Mouse (Mus musculus): ENCODE measurements around the gene BC048671. TPM values are rescaled to one million over a fixed set of nuclear protein-coding genes. Genes with fewer than 3 reads are reported as not detected.

BC048671 gene
- not detected in 2 replicates for polyA plus RNA-seq (2016; fragmentation: Nextera tagmentation; extraction: Ambion mirVana)

DNA sequence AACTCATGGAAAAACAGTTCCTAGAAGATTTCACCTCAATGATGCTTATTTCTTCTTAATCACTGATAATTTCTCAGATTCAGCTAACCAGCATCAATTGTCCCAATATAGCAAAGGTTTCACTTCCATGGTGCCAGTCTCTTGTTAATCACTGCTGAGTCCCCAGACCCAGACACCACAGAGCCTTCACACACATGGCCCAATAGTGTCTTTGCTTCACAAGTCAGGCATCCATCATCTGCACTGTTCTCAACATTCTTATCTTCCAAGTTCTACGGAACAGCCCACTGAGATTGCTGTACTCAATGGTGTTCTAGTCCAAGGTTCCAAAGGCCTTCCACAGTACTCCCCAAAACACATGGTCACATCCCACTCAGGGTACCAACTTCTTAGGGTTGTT is at the start of gene BC048671:
Gene BC048671, plus strand, starts transcription at position 301 of the 400 bp plus-strand sequence.
- Histone ChIP-seq H3K36me3 (no peaks in the 10 kb centered on the region), H3K9me3 (peaks cover 2% of the 10 kb centered on the region; the same call in 1 of the 2 replicates), H3K9ac (no peak within 1 kb of the TSS), H3K4me2 (replicated peaks) (no peak within 1 kb of the TSS), H3K4me1 (no peaks in the 10 kb centered on the region), H3K27ac (no peak within 1 kb of the TSS), H3K4me3 (no peak within 1 kb of the TSS), H3K27me3 (no peaks in the 10 kb centered on the region)
- WGBS = 92% methylated on average over 1 of the region's 1 CpGs
- no peak for ATAC-seq (ENCODE audit: insufficient number of reproducible peaks, insufficient read depth, low FRiP score, low TSS enrichment)

DNA sequence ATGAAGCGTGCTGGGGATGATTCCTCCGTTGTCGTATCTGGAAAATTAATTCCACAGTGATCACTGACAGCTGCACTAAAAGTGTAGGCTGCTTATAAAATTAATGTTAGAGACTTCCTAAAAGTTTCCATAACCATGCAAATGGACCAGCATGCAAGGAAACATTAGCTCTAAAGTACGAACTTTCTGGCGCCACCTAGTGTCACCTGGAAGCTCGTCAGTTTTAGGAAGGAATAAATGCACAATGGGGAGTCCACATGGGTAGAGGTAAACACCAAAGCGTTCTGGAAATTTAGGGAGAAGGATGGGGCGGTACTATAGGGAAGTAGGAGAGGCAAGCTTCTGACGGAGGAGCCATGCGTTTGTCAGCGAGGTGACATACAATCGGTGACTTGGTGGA is 12.8 kb upstream of the BC048671 start:
- no peak for ATAC-seq (ENCODE audit: insufficient number of reproducible peaks, insufficient read depth, low FRiP score, low TSS enrichment)
- 56% methylated on average over 12 of the region's 12 CpGs for WGBS
- Histone ChIP-seq H3K4me1 (no peaks in the 10 kb centered on the region), H3K9ac (no peak overlapping the region), H3K9me3 (0 out of 2 replicates have a peak, but pooled peaks cover 4% of the 10 kb centered on the region), H3K27me3 (no peaks in the 10 kb centered on the region), H3K27ac (no peak overlapping the region), H3K4me3 (no peak overlapping the region), H3K4me2 (replicated peaks) (no peak overlapping the region), H3K36me3 (no peaks in the 10 kb centered on the region)

DNA sequence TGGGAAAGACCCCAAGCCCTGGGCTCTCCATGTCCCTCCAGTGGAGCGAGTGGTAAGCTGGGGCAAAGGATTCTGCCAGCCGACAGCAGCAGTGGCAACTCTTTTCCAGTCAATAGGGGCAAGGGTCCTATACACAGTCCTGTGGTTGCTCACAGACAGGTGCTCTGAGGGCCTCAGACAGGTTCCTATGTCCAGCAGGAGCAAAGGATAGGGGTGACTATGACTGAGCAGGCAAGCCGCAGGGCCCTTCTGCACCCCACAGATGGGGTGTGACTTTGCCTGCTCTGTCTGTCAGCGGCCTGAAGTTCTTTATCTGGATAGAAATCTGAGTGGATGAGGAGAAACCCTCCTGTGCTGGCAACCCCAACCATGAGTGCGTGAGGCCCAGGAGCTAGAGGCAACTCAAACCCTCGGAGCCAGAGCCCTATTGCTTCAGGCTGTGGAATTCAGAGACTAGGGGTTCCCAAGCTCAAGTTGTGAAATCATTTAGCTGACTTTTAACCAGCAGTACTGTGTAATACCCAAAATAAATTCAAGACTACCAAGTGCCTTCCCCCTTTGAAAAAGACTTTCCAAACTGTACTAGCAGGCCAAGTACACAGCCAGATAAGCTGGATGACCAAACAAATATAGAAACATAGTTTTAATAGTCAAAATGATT is 5.4 kb downstream of the BC048671 start:
- Histone ChIP-seq H3K27ac (no peak overlapping the region), H3K4me3 (no peak overlapping the region), H3K27me3 (no peaks in the 10 kb centered on the region; the same call in 1 of the 2 replicates), H3K9me3 (peaks cover 13% of the 10 kb centered on the region; the same call in 1 of the 2 replicates), H3K9ac (no peak overlapping the region), H3K36me3 (no peaks in the 10 kb centered on the region), H3K4me1 (no peaks in the 10 kb centered on the region), H3K4me2 (replicated peaks) (no peak overlapping the region)
- no peak for ATAC-seq (ENCODE audit: insufficient number of reproducible peaks, insufficient read depth, low FRiP score, low TSS enrichment)
- WGBS = 82% methylated on average over 6 of the region's 6 CpGs

DNA sequence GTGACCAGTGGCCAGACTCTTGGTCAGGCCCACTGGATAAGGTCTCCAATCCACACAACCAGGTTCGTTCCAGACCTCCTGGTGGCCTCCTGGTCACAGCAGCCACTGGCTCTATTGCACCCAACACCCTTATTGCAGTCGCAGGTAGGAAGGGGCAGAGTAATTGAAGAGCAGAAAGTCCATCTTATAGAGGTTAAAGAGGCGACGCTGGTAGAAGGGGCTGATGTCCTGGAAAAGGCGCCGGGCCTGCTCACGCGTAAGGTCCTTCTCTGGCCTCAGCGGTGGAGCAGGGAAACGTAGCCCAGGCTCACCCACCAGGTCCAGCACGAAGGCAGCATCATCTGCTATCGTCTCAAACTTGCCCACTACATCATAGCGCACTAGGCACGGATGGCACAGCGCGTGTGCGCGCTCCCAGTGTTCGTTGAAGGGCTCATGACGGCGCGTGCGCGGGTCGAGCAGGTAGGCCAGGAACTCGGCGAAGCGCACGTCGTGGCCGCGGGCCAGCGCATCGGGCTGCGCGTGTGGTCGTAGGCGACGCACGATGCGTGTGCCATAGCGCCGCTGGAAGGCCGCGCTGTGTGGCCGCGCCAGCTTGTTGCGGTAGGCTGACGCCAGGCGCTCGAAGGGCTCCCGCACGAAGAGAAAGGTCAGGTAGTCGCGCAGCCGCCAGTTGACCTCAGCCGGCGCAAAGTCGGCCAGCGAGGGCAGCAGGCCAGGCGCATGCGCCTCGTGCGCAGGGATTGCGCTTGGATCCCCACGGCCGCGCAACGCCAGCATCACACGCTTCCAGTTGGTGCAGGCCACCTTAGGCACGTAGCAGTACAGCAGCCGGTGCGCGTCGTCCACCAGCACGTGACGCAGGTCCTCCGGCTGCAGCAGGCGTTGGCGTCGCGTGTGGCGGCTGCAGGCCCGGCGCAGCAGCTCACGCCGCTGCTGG is 8.1 kb downstream of the BC048671 start:
- Histone ChIP-seq H3K9me3 (peaks cover 13% of the 10 kb centered on the region; the same call in 1 of the 2 replicates), H3K27me3 (no peaks in the 10 kb centered on the region; the same call in 1 of the 2 replicates), H3K4me3 (no peak overlapping the region), H3K4me2 (replicated peaks) (no peak overlapping the region), H3K4me1 (no peaks in the 10 kb centered on the region), H3K36me3 (no peaks in the 10 kb centered on the region), H3K27ac (no peak overlapping the region), H3K9ac (no peak overlapping the region)
- no peak for ATAC-seq (ENCODE audit: insufficient number of reproducible peaks, insufficient read depth, low FRiP score, low TSS enrichment)
- WGBS = 86% methylated on average over 87 of the region's 87 CpGs

DNA sequence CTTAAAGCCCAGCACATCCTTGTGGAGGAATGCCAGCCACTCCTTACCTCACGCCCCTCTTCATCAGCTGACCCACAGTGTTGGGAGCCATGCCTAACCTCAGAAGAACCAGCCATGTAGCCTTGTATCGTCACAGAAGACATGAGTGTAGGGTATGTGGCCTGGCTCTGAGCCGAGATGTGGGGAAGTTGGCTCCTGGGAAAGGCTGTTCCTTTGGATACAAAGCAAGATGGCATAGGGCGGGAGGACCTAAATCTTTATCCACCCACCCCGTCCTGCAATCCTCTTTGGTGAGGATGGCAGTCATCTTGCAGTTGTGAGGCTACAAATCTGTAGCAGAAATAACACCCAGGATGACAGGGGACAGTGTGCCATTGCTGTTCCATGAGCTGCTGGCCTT is 14.9 kb downstream of the BC048671 start:
- ATAC-seq (ENCODE audit: insufficient number of reproducible peaks, insufficient read depth, low FRiP score, low TSS enrichment) = no peak
- H3K36me3 ChIP-seq = no peaks in the 10 kb centered on the region

DNA sequence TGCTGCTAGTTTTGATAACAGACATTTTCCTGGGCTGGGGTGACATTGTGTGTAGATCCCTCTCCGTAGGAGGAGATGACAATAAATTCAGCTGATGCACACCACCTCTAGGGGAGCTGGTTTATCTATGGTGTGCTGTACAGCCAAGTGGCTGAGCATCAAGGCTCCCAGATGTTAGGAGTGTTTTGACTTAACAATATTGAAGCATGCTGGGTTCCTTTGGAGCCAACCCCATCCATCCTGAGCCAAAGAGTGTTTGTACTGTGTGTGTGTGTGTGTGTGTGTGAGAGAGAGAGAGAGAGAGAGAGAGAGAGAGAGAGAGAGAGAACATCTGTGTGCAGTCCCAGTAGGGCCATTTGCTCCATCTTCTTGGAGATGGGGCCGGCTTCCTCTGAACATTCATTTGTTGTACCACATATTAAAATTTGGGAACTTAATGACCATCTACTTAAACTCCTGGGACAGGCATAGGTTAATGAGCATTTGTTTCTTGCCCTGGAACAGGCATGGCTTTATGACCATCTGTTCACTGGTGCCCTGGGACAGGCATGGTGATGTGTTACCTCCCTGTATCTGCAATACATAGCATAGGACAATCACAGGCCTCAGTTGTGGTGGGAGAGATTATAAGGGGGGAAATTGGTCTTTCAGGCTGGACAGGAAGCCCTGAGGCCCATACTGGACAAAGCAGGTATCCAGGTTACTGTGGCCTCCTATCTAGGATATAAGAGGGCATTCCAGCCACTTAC is 16.7 kb downstream of the BC048671 start:
- WGBS = 86% methylated on average over 2 of the region's 2 CpGs
- H3K27ac ChIP-seq = no peak overlapping the region
- no peak for ATAC-seq (ENCODE audit: insufficient number of reproducible peaks, insufficient read depth, low FRiP score, low TSS enrichment)
- H3K9ac ChIP-seq = no peak overlapping the region
- H3K36me3 ChIP-seq = no peaks in the 10 kb centered on the region
- H3K9me3 ChIP-seq = no peaks in the 10 kb centered on the region
- H3K4me2 ChIP-seq (replicated peaks) = no peak overlapping the region
- no peaks in the 10 kb centered on the region for H3K4me1 ChIP-seq
- no peaks in the 10 kb centered on the region for H3K27me3 ChIP-seq
- no peak overlapping the region for H3K4me3 ChIP-seq

More for the DNA sequence above, 14.9 kb downstream of the BC048671 start:
- Histone ChIP-seq H3K4me3 (no peak overlapping the region), H3K9ac (no peak overlapping the region), H3K4me1 (no peaks in the 10 kb centered on the region), H3K4me2 (replicated peaks) (no peak overlapping the region), H3K9me3 (no peaks in the 10 kb centered on the region), H3K27ac (no peak overlapping the region), H3K27me3 (no peaks in the 10 kb centered on the region)
- 85% methylated on average over 5 of the region's 5 CpGs for WGBS

DNA sequence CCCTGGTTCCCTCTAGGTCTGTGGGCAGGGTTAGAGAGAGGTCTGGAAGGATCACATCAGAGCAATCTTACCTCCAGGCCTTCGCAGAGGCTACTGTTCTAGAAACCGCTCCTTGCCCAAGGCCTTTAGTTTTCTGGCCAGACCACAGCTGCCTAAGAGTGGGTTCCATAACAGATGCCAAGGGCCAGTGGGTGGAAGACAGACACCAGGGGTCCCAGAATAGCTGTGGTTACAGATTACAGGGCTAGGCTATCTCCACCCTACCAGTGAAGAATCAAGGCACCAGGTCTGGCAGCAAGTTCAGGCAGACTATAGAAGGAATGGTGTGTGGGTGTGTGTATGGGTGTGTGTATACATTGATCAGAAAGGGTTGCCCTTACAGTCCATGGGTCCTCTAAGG is 18.0 kb downstream of the BC048671 start:
- 97% methylated on average over 2 of the region's 2 CpGs for WGBS
- Histone ChIP-seq H3K9ac (no peak overlapping the region), H3K9me3 (no peaks in the 10 kb centered on the region), H3K4me2 (replicated peaks) (no peak overlapping the region), H3K27ac (no peak overlapping the region), H3K4me1 (no peaks in the 10 kb centered on the region), H3K36me3 (no peaks in the 10 kb centered on the region), H3K4me3 (no peak overlapping the region), H3K27me3 (no peaks in the 10 kb centered on the region)
- ATAC-seq (ENCODE audit: insufficient number of reproducible peaks, insufficient read depth, low FRiP score, low TSS enrichment) = no peak

DNA sequence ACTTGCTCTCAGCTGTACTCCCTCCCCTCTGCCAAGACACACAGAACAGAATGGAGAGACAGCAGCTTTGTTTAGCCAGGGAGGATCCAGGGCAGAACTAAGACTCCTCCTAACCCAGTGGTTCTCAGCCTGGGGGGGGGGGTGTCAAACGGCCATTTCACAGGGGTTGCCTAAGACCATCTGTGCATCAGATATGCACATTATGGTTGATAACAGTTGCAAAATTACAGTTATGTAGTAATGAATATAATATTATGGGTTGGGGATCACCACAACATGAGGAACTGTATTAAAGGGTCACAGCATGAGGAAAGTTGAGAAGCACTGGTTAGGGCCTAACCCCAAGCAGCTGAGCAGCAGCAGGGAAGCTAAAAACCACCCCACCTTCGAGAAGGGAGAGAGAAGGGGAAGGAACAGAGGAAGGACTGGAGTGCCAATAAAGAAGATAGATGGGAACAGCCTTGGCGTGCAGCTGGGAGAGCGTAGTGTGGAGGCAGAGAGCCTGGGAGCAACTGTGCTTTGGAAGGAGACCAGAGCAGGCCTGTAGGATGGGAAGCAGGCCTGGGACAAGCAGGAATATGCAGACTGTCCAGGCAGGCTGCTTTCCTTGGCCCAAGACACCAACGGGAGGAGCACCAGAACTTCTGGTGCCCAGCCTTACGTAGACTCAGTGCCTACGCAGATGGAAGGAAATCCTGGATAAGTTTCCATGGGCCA is 18.6 kb downstream of the BC048671 start:
- Histone ChIP-seq H3K4me1 (no peaks in the 10 kb centered on the region; the same call in 1 of the 2 replicates), H3K27me3 (peaks cover 5% of the 10 kb centered on the region; the same call in 1 of the 2 replicates), H3K9ac (no peak overlapping the region), H3K4me2 (replicated peaks) (no peak overlapping the region), H3K36me3 (no peaks in the 10 kb centered on the region), H3K4me3 (no peak overlapping the region), H3K9me3 (no peaks in the 10 kb centered on the region), H3K27ac (no peak overlapping the region)
- WGBS = 78% methylated on average over 7 of the region's 7 CpGs
- no peak for ATAC-seq (ENCODE audit: insufficient number of reproducible peaks, insufficient read depth, low FRiP score, low TSS enrichment)

DNA sequence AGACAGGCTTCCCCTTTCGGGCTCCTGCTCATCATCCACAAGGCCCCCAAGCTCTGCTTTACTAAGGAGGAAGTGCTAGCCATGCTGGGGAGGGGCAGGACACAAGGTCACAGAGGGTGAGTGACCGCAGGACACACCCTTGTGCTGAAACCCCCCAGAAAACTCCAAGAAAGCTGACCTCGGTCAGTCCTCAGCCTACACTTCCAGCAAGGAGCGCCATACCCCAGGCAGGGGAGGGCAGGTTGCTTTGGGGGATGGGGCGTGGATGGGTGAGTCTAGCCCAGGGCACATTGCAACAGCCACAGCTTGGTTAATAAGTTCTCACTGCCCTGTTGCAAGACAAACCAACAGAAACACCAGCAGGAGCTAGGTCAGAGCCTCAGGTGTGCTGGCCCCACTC is 19.4 kb downstream of the BC048671 start:
- Histone ChIP-seq H3K4me2 (replicated peaks) (no peak overlapping the region), H3K4me1 (peaks cover 5% of the 10 kb centered on the region; the same call in 1 of the 2 replicates), H3K36me3 (no peaks in the 10 kb centered on the region), H3K9me3 (no peaks in the 10 kb centered on the region), H3K27me3 (peaks cover 13% of the 10 kb centered on the region), H3K4me3 (no peak overlapping the region), H3K9ac (no peak overlapping the region), H3K27ac (no peak overlapping the region)
- WGBS = 80% methylated on average over 5 of the region's 5 CpGs
- ATAC-seq (ENCODE audit: insufficient number of reproducible peaks, insufficient read depth, low FRiP score, low TSS enrichment) = no peak

DNA sequence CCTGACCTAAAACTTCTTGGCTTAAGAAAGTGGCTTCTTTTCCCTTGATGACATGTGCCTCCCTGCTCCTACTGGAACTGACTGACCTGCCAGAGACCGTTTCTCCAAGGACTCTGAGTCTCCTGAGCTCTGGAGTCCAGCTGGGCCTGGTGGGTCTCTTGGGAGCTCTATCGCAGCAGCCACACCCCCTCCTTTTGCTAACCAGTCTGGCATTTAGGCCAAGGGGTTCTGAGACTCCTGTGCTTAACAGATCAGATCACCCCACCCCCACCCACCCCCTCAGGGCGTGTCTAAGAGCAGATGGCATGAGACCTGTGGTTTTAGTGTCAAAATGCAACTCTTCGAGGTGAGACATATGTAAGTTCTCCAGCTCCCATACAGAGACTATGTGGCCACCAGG is 20.8 kb downstream of the BC048671 start:
- H3K27me3 ChIP-seq = peaks cover 16% of the 10 kb centered on the region
- H3K9ac ChIP-seq = no peak overlapping the region
- H3K4me1 ChIP-seq = peaks cover 5% of the 10 kb centered on the region; the same call in 1 of the 2 replicates
- H3K4me3 ChIP-seq = no peak overlapping the region
- H3K9me3 ChIP-seq = no peaks in the 10 kb centered on the region
- H3K4me2 ChIP-seq (replicated peaks) = no peak overlapping the region
- H3K27ac ChIP-seq = no peak overlapping the region
- no peaks in the 10 kb centered on the region for H3K36me3 ChIP-seq
- WGBS = 39% methylated on average over 4 of the region's 4 CpGs
- ATAC-seq (ENCODE audit: insufficient number of reproducible peaks, insufficient read depth, low FRiP score, low TSS enrichment) = no peak

DNA sequence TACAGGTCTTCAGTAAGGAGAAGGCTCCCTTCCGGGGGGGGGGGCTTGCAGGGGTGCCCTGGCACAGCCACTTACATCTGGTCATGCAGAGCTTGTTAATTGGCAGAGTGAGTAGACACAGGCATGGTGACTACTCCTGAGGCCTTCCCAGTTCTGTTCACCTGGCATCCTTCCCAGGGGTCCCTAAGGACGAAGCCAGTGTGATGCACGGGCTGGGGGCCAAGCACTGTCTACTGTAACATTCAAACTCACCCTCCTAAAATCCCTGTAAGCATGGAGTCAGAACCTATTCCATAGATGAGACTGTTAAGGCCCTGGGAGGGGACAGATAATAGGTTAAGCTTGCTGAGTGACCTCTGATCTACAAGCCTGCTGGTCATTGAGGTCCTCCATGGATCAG is 23.0 kb downstream of the BC048671 start:
- Histone ChIP-seq H3K4me2 (replicated peaks) (no peak overlapping the region), H3K9ac (no peak overlapping the region), H3K9me3 (no peaks in the 10 kb centered on the region), H3K4me3 (no peak overlapping the region), H3K36me3 (no peaks in the 10 kb centered on the region), H3K4me1 (peaks cover 5% of the 10 kb centered on the region; the same call in 1 of the 2 replicates), H3K27me3 (peaks cover 16% of the 10 kb centered on the region), H3K27ac (no peak overlapping the region)
- WGBS = 75% methylated on average over 3 of the region's 3 CpGs
- no peak for ATAC-seq (ENCODE audit: insufficient number of reproducible peaks, insufficient read depth, low FRiP score, low TSS enrichment)

All from embryonic facial prominence, embryonic 12.5 days (tissue).